Mouse (Mus musculus): ENCODE data around the gene Slc35g1. TPM values are rescaled to one million over a fixed set of nuclear protein-coding genes. Genes with fewer than 3 reads are reported as not detected.
A peak's percentile ranks its signal among the peaks of the same experiment; 100 is the strongest.
"Not testable (repeated sequence)": the region's sequence is repeated elsewhere in the genome, so short reads cannot be mapped to it uniquely, and the experiment has no call there.

Gene Slc35g1
- polyA plus RNA-seq, 1 experiment from 2014 or later = 3.9 TPM

DNA sequence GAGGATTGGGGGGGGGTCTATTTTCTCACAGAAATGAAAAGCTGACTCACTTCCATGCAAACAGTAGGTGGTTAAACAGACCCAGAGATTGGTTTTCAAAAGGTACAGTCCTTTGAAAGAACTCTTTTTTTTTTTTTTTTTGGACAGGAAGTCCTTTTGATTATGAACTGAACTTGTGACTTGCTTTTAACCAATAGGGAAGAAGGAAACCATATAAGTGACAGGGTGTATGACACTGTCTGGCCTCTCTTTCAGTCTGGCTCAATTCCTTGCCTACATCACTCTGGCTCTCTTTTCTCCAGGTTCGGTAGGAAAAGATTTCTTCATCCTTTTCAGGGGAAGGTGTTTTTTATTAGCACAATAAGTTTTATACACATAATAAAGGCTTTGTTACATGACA, 36.5 kb upstream of the Slc35g1 start:
- 61% methylated on average over 1 of the region's 1 CpGs for WGBS (ENCODE audit: insufficient replicate concordance)
- no peak overlapping the region for H3K9ac ChIP-seq
- H3K36me3 ChIP-seq (replicated peaks) = no peaks in the 10 kb centered on the region
- H3K27ac ChIP-seq (replicated peaks) = no peak overlapping the region
- H3K9me3 ChIP-seq (replicated peaks) = no peaks in the 10 kb centered on the region
- H3K4me3 ChIP-seq (replicated peaks) = no peak overlapping the region
- ATAC-seq (ENCODE audit: insufficient read depth) = no peak
- H3K27me3 ChIP-seq = no peaks in the 10 kb centered on the region
- no peak overlapping the region for H3K4me2 ChIP-seq
- no peaks in the 10 kb centered on the region for H3K4me1 ChIP-seq (replicated peaks)

DNA sequence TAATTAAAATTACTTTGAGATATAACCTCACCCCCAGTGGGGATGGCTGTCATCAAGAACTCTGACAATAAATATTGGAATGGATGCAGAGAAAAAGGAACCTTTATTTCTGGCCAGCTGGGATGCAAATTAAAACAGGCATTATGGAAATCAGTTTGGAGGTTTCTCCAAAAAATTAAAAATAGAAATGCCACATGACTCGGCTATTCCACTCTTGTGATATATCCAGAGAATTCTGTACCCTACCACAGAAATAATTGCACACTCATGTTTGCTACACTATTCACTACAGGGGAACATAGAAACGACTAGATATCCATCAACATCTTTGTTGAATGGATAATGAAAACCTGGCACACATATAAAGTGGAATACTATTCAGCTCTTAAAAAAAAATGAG, 33.9 kb upstream of the Slc35g1 start:
- WGBS (ENCODE audit: insufficient replicate concordance) = 44% methylated on average over 2 of the region's 2 CpGs
- H3K27ac ChIP-seq (replicated peaks) = no peak overlapping the region
- no peak overlapping the region for H3K9ac ChIP-seq
- H3K4me2 ChIP-seq = no peak overlapping the region
- ATAC-seq (ENCODE audit: insufficient read depth) = no peak
- H3K27me3 ChIP-seq = no peaks in the 10 kb centered on the region
- H3K36me3 ChIP-seq (replicated peaks) = no peaks in the 10 kb centered on the region
- no peaks in the 10 kb centered on the region for H3K4me1 ChIP-seq (replicated peaks)
- H3K4me3 ChIP-seq (replicated peaks) = no peak overlapping the region
- H3K9me3 ChIP-seq (replicated peaks) = no peaks in the 10 kb centered on the region

GRCm38 (mm10) chr19:38363358-38363757, 32.4 kb upstream of the Slc35g1 start:
- no peak overlapping the region for H3K4me2 ChIP-seq
- no peaks in the 10 kb centered on the region for H3K4me1 ChIP-seq (replicated peaks)
- H3K9ac ChIP-seq = no peak overlapping the region
- no peaks in the 10 kb centered on the region for H3K27me3 ChIP-seq
- no peak for ATAC-seq (ENCODE audit: insufficient read depth)
- H3K36me3 ChIP-seq (replicated peaks) = no peaks in the 10 kb centered on the region
- H3K4me3 ChIP-seq (replicated peaks) = no peak overlapping the region
- no peak overlapping the region for H3K27ac ChIP-seq (replicated peaks)
- no peaks in the 10 kb centered on the region for H3K9me3 ChIP-seq (replicated peaks)
- 42% methylated on average over 1 of the region's 1 CpGs for WGBS (ENCODE audit: insufficient replicate concordance)

DNA sequence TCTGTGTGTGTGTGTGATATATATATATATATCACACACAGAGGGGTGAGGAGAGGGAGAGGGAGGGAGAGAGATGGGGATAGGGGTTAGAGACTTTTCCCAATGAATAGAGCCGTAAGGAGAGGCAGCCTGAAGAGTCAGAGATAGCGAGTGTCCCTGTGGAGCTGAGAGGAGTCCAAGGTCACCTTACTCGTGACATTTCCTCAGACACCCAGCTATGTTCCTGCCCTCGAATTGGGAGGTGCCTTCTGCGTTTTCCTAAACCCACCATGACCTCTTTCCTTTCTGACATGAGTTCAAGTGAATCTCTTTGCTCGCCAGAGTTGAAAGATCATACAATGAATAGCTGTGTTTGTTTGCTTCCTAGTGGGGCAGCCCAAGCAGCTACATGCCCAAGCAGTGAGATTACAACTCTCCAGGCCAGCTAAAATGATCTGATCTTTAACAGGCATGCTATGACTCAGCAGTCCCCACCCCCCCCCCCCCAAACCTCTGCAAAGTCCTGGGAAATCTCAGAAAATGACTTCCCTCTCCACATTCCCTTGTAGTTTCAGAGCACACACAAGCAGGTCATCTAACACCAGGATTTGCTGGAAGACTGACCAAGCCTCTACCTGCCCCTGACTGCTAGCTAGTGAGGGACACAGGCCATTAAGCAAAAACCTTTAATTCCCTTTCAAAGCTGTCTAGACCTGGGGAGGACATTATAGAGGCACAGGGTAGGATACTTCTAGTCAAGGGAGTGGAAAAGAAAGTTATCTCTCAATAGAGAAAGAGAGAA, 31.7 kb upstream of the Slc35g1 start:
- H3K27me3 ChIP-seq = no peaks in the 10 kb centered on the region
- no peak overlapping the region for H3K4me3 ChIP-seq (replicated peaks)
- 44% methylated on average over 6 of the region's 6 CpGs for WGBS (ENCODE audit: insufficient replicate concordance)
- no peak overlapping the region for H3K27ac ChIP-seq (replicated peaks)
- no peak overlapping the region for H3K9ac ChIP-seq
- H3K36me3 ChIP-seq (replicated peaks) = no peaks in the 10 kb centered on the region
- H3K4me2 ChIP-seq = no peak overlapping the region
- ATAC-seq (ENCODE audit: insufficient read depth) = no peak
- no peaks in the 10 kb centered on the region for H3K4me1 ChIP-seq (replicated peaks)
- no peaks in the 10 kb centered on the region for H3K9me3 ChIP-seq (replicated peaks)

DNA sequence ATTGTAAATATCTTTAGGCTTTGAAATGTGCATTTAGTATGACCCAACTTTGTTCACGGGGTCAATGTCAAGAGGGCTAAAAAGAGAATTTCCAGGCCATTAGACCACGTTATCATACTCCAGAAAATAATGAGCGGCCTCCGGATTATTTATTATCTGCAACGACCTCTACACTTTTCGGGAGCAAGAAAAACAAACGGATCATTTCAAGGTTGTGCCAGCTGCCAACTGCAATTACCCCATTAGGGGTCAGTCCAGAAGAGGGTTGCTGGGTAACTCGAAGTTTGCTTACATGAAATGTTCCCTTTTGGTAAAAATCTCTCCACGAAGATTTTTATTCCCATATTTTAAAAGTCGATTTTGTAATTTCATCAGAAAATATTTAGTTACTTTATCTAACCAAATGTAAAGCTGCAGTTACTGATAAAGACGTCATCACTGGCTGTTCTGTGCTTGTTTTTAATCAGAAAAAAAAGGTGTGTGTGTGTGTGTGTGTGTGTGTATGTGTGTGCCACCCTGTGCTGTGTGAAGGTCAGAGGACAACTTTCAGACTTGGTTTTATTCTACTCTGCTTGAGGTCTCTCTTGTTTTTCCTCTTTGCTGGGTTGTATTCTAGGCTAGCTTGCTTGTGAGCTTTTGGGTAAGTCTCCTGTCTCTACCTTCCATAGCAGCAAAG, 30.7 kb upstream of the Slc35g1 start:
- Histone ChIP-seq H3K9ac (no peak overlapping the region), H3K4me2 (no peak overlapping the region), H3K36me3 (replicated peaks) (no peaks in the 10 kb centered on the region), H3K27ac (replicated peaks) (no peak overlapping the region), H3K4me3 (replicated peaks) (no peak overlapping the region), H3K9me3 (replicated peaks) (no peaks in the 10 kb centered on the region), H3K4me1 (replicated peaks) (no peaks in the 10 kb centered on the region), H3K27me3 (no peaks in the 10 kb centered on the region)
- no peak; the same call in 1 of the 2 replicates for ATAC-seq (ENCODE audit: insufficient read depth)
- 38% methylated on average over 11 of the region's 11 CpGs for whole genome bisulfite sequencing (ENCODE audit: insufficient replicate concordance)

DNA sequence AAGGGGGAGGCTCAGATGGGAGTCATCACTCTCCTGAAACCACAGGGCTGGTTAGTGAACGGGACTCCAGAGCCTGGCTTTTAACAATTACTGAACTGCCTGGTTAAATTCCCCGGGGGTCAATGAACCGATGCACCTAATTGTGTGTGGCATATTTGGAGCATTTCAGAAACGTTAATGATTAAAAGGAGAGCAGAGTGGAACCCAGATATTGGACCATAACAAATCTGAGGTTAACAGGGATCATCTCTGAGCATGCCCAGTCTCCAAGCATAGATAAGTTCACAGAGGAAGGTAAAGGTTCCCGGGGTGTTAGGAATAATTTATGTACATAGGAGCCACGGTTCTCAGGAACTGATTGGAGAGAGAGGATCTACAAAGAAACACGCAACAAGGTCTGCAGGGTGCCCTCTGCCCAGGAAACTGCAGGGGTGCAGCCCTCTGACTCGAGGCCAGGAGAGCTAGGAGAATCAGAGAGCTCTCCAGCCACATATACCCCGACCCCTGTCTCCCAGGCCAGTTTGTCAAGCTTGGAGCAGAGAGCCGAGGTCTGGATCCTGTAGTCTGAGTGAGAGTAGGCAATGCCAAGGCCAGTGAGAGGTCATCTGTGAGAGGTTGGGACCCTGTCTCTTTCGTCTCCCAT, 23.2 kb upstream of the Slc35g1 start:
- Histone ChIP-seq H3K9ac (no peak overlapping the region), H3K4me3 (replicated peaks) (no peak overlapping the region), H3K36me3 (replicated peaks) (no peaks in the 10 kb centered on the region), H3K27me3 (peaks cover 22% of the 10 kb centered on the region), H3K27ac (replicated peaks) (no peak overlapping the region), H3K4me1 (replicated peaks) (0 out of 2 replicates have a peak, but pooled peaks cover 4% of the 10 kb centered on the region), H3K4me2 (no peak overlapping the region; the same call in 1 of the 2 replicates), H3K9me3 (replicated peaks) (no peaks in the 10 kb centered on the region)
- WGBS (ENCODE audit: insufficient replicate concordance) = 28% methylated on average over 11 of the region's 11 CpGs
- peak; percentile 61; the same call in 1 of the 2 replicates for ATAC-seq (ENCODE audit: insufficient read depth)

DNA sequence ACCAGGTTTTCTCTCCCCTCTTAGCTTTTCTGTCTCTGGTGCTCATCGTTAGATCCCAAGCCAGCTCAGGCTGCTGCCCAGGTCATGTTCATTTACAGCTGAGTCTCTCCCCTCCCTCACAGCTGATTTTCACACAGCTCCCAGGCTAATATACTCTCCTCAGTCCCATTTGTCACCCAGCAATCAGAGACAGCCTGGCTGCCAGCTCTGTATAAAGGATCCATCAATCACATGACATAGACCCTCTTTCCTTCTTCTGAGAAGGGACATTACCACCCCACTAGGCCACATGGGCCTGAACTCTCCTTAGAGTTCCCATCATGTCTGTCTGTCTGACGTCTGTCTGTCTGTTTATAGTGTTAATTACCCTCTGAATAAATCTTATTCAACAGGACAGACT, 22.4 kb upstream of the Slc35g1 start:
- Histone ChIP-seq H3K4me3 (replicated peaks) (no peak overlapping the region), H3K36me3 (replicated peaks) (no peaks in the 10 kb centered on the region), H3K27me3 (peaks cover 22% of the 10 kb centered on the region), H3K9ac (no peak overlapping the region), H3K4me1 (replicated peaks) (0 out of 2 replicates have a peak, but pooled peaks cover 4% of the 10 kb centered on the region), H3K27ac (replicated peaks) (no peak overlapping the region), H3K9me3 (replicated peaks) (no peaks in the 10 kb centered on the region), H3K4me2 (no peak overlapping the region)
- ATAC-seq (ENCODE audit: insufficient read depth) = no peak
- WGBS (ENCODE audit: insufficient replicate concordance) = 54% methylated on average over 2 of the region's 2 CpGs

- WGBS (ENCODE audit: insufficient replicate concordance) = 82% methylated on average over 12 of the region's 12 CpGs
- Histone ChIP-seq H3K4me3 (replicated peaks) (no peak overlapping the region), H3K9ac (no peak overlapping the region), H3K27me3 (no peaks in the 10 kb centered on the region; the same call in none of the 2 replicates), H3K4me2 (no peak overlapping the region), H3K36me3 (replicated peaks) (no peaks in the 10 kb centered on the region), H3K9me3 (replicated peaks) (no peaks in the 10 kb centered on the region), H3K27ac (replicated peaks) (no peak overlapping the region), H3K4me1 (replicated peaks) (no peaks in the 10 kb centered on the region)
- ATAC-seq (ENCODE audit: insufficient read depth) = no peak
Measured at GRCm38 (mm10) chr19:38383769-38384168, 12.0 kb upstream of the Slc35g1 start.

- WGBS (ENCODE audit: insufficient replicate concordance) = 67% methylated on average over 1 of the region's 1 CpGs
Measured at GRCm38 (mm10) chr19:38387021-38387420, 8.8 kb upstream of the Slc35g1 start.

DNA sequence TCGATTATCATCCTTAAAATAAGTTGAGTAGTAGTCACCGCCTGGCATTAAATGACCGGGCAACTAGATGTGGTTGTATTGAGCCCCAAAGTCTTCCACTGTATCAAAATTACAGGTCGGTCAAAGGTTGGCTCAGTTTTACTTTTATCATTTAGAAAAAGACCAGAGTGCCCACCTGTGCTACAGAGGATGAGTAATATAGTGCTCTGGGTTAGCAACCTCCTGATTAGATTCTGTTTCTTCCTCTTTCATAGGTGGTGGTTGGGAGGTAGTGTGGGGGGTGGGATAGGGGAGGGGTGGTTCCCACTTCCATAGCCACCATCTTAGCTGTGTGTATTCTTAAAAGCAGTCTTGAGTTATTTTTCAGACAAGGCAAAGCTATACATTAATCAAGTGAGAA, 7.9 kb upstream of the Slc35g1 start:
- Histone ChIP-seq H3K4me2 (no peak overlapping the region), H3K27ac (replicated peaks) (no peak overlapping the region), H3K9ac (no peak overlapping the region), H3K4me1 (replicated peaks) (no peaks in the 10 kb centered on the region), H3K27me3 (no peaks in the 10 kb centered on the region; the same call in 1 of the 2 replicates), H3K4me3 (replicated peaks) (no peak overlapping the region), H3K9me3 (replicated peaks) (no peaks in the 10 kb centered on the region), H3K36me3 (replicated peaks) (no peaks in the 10 kb centered on the region)
- 65% methylated on average over 4 of the region's 4 CpGs for WGBS (ENCODE audit: insufficient replicate concordance)
- ATAC-seq (ENCODE audit: insufficient read depth) = no peak

More at GRCm38 (mm10) chr19:38387021-38387420, 8.8 kb upstream of the Slc35g1 start:
- not testable (repeated sequence) for H3K27ac ChIP-seq (replicated peaks); H3K4me1 ChIP-seq (replicated peaks); H3K36me3 ChIP-seq (replicated peaks); H3K9ac ChIP-seq; H3K27me3 ChIP-seq; H3K9me3 ChIP-seq (replicated peaks); H3K4me3 ChIP-seq (replicated peaks); H3K4me2 ChIP-seq; ATAC-seq (ENCODE audit: insufficient read depth)

DNA sequence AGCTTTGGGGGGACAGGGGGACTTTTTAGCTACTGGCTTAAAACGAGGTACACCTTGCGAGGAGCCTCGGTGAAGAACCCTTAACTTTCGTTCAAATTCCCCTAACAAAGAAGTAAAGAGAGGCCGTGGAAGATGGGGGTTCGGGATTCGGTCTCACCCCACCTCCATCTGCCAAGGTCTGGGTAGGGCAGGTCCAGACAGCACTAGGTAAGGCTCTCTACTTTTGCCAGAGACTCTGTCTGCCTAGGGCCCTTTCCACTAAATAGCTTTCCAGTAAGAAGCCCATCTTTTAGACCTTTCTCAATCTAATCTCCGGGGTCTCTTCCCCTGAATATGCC, 822 bp downstream of the Slc35g1 start:
- peak overlapping the region; percentile 61; the same call in 1 of the 2 replicates for H3K27ac ChIP-seq (replicated peaks)

More for the DNA sequence above, 822 bp downstream of the Slc35g1 start:
- H3K9ac ChIP-seq = peak overlapping the region; percentile 76
- no peak for ATAC-seq (ENCODE audit: insufficient read depth)
- H3K4me1 ChIP-seq (replicated peaks) = peaks cover 57% of the 10 kb centered on the region
- 34% methylated on average over 8 of the region's 8 CpGs for WGBS (ENCODE audit: insufficient replicate concordance)
- H3K9me3 ChIP-seq (replicated peaks) = no peaks in the 10 kb centered on the region
- H3K4me2 ChIP-seq = peak overlapping the region; percentile 93
- H3K27me3 ChIP-seq = no peaks in the 10 kb centered on the region
- H3K36me3 ChIP-seq (replicated peaks) = no peaks in the 10 kb centered on the region
- peak overlapping the region; percentile 79 for H3K4me3 ChIP-seq (replicated peaks)
